ENCODE assay signal across 8 mouse cellular contexts in the genomic region with DNA sequence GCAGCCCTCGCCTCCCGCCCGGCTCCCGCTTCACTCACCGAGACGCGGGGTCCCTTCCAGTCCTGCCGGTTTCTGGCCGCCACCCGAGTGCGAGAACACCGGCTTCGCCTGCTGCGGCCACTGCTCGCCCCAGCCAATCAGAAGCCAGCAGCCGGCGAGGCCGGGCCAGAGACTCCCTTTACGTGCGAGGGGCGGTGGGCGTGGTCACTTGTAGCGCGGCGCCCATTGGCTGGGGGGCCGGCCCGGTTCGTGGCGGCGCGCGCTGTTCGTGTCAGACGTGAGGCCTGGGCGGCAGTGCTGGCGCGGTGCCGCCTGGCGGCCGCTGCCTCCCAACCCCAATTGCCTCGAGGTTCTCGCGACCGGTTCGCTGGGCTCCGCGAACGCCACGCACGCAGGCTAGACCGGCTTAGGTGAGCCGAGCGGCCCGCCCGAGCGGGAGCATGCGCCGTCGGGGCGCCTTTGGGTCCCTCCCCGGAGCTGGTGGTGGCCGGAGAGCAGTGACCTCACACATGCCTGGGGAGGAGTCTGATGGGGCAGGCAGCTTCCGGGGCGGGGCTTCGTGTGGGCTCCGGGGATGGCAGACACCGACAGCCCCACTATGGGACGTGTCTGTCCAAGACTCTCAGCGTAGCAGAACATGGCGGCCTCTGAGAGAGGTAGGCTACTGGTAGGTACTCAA. TPM values are rescaled to one million over a fixed set of nuclear protein-coding genes. Genes with fewer than 3 reads are reported as not detected.
DNase-seq lines count a peak whose midpoint lies in the region; ATAC-seq lines count a peak whose summit lies in the region.

No protein-coding gene starts in this region.

- peak overlapping the region; percentile 98 for H3K27ac ChIP-seq in heart, embryonic 12.5 days (ENCODE audit: poor library complexity, severe bottlenecking)
- H3K27ac ChIP-seq in liver, embryonic 12.5 days, result peak overlapping the region; percentile 97
- peak overlapping the region; percentile 99 for H3K27ac ChIP-seq in stomach, embryonic 15.5 days

- peak; percentile 98 for DNase-seq in CD4-positive helper T cell, adult 2 months (ENCODE audit: low read depth, low spot score)
- DNase-seq in brain, embryonic 18.5 days (ENCODE audit: low read depth, low spot score), result peak; percentile 88
- DNase-seq in kidney, postnatal 10 days, result peak; percentile 99
- peak; percentile 98 for DNase-seq in natural killer cell, adult 2 months (ENCODE audit: low spot score in 2 of 2)

- no peaks in the 10 kb centered on the region for H3K27me3 ChIP-seq in heart, embryonic 12.5 days (replicated peaks)
- no peaks in the 10 kb centered on the region for H3K27me3 ChIP-seq in liver, embryonic 12.5 days (replicated peaks)
- H3K27me3 ChIP-seq in stomach, embryonic 15.5 days (replicated peaks), result no peaks in the 10 kb centered on the region

- peak; percentile 92 for ATAC-seq in erythroid progenitor cell, adult 5-6 weeks (replicated peaks; ENCODE audit: low FRiP score, poor library complexity, severe bottlenecking)
- ATAC-seq in heart, embryonic 12.5 days (ENCODE audit: insufficient number of reproducible peaks, low FRiP score), result peak; percentile 99
- ATAC-seq in liver, embryonic 12.5 days, result peak; percentile 96
- ATAC-seq in stomach, embryonic 15.5 days (ENCODE audit: insufficient read depth, low FRiP score, low read depth), result peak; percentile 97

- H3K4me1 ChIP-seq in heart, embryonic 12.5 days (replicated peaks), result 0 out of 2 replicates have a peak, but pooled peaks cover 4% of the 10 kb centered on the region
- peaks cover 40% of the 10 kb centered on the region for H3K4me1 ChIP-seq in liver, embryonic 12.5 days
- 0 out of 2 replicates have a peak, but pooled peaks cover 5% of the 10 kb centered on the region for H3K4me1 ChIP-seq in stomach, embryonic 15.5 days

- H3K4me2 ChIP-seq in heart, embryonic 12.5 days, result peak overlapping the region; percentile 85
- H3K4me2 ChIP-seq in liver, embryonic 12.5 days, result peak overlapping the region; percentile 93
- peak overlapping the region; percentile 71 for H3K4me2 ChIP-seq in stomach, embryonic 15.5 days

- H3K4me3 ChIP-seq in heart, embryonic 12.5 days, result peak overlapping the region; percentile 76
- peak overlapping the region; percentile 88 for H3K4me3 ChIP-seq in liver, embryonic 12.5 days
- peak overlapping the region; percentile 78 for H3K4me3 ChIP-seq in stomach, embryonic 15.5 days (replicated peaks)

- under 1% methylated on average over 70 of the region's 70 CpGs for WGBS in heart, embryonic 12.5 days
- WGBS in liver, embryonic 12.5 days (ENCODE audit: insufficient replicate concordance), result 1% methylated on average over 69 of the region's 70 CpGs
- whole genome bisulfite sequencing in stomach, embryonic 15.5 days, result under 1% methylated on average over 66 of the region's 70 CpGs

- no peaks in the 10 kb centered on the region for H3K9me3 ChIP-seq in heart, embryonic 12.5 days (replicated peaks)
- H3K9me3 ChIP-seq in liver, embryonic 12.5 days (replicated peaks), result no peaks in the 10 kb centered on the region
- no peaks in the 10 kb centered on the region for H3K9me3 ChIP-seq in stomach, embryonic 15.5 days

- H3K9ac ChIP-seq in heart, embryonic 12.5 days, result peak overlapping the region; percentile 90
- peak overlapping the region; percentile 94 for H3K9ac ChIP-seq in liver, embryonic 12.5 days
- H3K9ac ChIP-seq in stomach, embryonic 15.5 days, result peak overlapping the region; percentile 75

- peaks cover 11% of the 10 kb centered on the region for H3K36me3 ChIP-seq in heart, embryonic 12.5 days
- peaks cover 11% of the 10 kb centered on the region; the same call in 1 of the 2 replicates for H3K36me3 ChIP-seq in liver, embryonic 12.5 days
- 0 out of 2 replicates have a peak, but pooled peaks cover 4% of the 10 kb centered on the region for H3K36me3 ChIP-seq in stomach, embryonic 15.5 days

RNA-seq across cellular contexts. Expression of gene Higd1a, which starts 0.5 kb away (rescaled TPM):
- 23.4 and 24.3 TPM in 2 replicates for total RNA-seq in erythroid progenitor cell, adult 5-6 weeks (2015; ENCODE audit: low replicate concordance)
- total RNA-seq in erythroid progenitor cell, adult 5-6 weeks (2017; ENCODE audit: low replicate concordance), result 11.7 and 19.4 TPM in 2 replicates
- polyA plus RNA-seq in heart, embryonic 12.5 days (2016; fragmentation: Nextera tagmentation; extraction: Ambion mirVana), result 237 and 257 TPM in 2 replicates
- 135 and 145 TPM in 2 replicates for polyA plus RNA-seq in liver, embryonic 12.5 days (2016; fragmentation: Nextera tagmentation; extraction: Ambion mirVana)
- 241 and 244 TPM in 2 replicates for polyA plus RNA-seq in stomach, embryonic 15.5 days (2015; fragmentation: Nextera tagmentation; extraction: Ambion mirVana)

RNA-seq across cellular contexts. Expression of gene Ccdc13, which starts 18.4 kb away (rescaled TPM):
- total RNA-seq in erythroid progenitor cell, adult 5-6 weeks (2015; ENCODE audit: low replicate concordance), result not detected in 2 replicates
- total RNA-seq in erythroid progenitor cell, adult 5-6 weeks (2017; ENCODE audit: low replicate concordance), result not detected in 2 replicates
- polyA plus RNA-seq in heart, embryonic 12.5 days (2016; fragmentation: Nextera tagmentation; extraction: Ambion mirVana), result 0.08 TPM in 1 of 2 replicates, not detected in the other
- not detected in 2 replicates for polyA plus RNA-seq in liver, embryonic 12.5 days (2016; fragmentation: Nextera tagmentation; extraction: Ambion mirVana)
- 0.46 and 0.77 TPM in 2 replicates for polyA plus RNA-seq in stomach, embryonic 15.5 days (2015; fragmentation: Nextera tagmentation; extraction: Ambion mirVana)

RNA-seq across cellular contexts. Expression of gene Ackr2, which starts 40.5 kb away (rescaled TPM):
- total RNA-seq in erythroid progenitor cell, adult 5-6 weeks (2015; ENCODE audit: low replicate concordance), result not detected in 2 replicates
- not detected in 2 replicates for total RNA-seq in erythroid progenitor cell, adult 5-6 weeks (2017; ENCODE audit: low replicate concordance)
- polyA plus RNA-seq in heart, embryonic 12.5 days (2016; fragmentation: Nextera tagmentation; extraction: Ambion mirVana), result 0.09 and 0.32 TPM in 2 replicates
- polyA plus RNA-seq in liver, embryonic 12.5 days (2016; fragmentation: Nextera tagmentation; extraction: Ambion mirVana), result 0.16 and 0.19 TPM in 2 replicates
- polyA plus RNA-seq in stomach, embryonic 15.5 days (2015; fragmentation: Nextera tagmentation; extraction: Ambion mirVana), result 0.45 and 0.48 TPM in 2 replicates

RNA-seq across cellular contexts. Expression of gene Cyp8b1, which starts 58.5 kb away (rescaled TPM):
- not detected in 2 replicates for total RNA-seq in erythroid progenitor cell, adult 5-6 weeks (2015; ENCODE audit: low replicate concordance)
- total RNA-seq in erythroid progenitor cell, adult 5-6 weeks (2017; ENCODE audit: low replicate concordance), result not detected in 2 replicates
- polyA plus RNA-seq in heart, embryonic 12.5 days (2016; fragmentation: Nextera tagmentation; extraction: Ambion mirVana), result not detected in 2 replicates
- 0.22 and 0.27 TPM in 2 replicates for polyA plus RNA-seq in liver, embryonic 12.5 days (2016; fragmentation: Nextera tagmentation; extraction: Ambion mirVana)
- polyA plus RNA-seq in stomach, embryonic 15.5 days (2015; fragmentation: Nextera tagmentation; extraction: Ambion mirVana), result 0.15 and 0.35 TPM in 2 replicates

Comparison
In these comparisons a context has a peak if more than half of its experiments do, and no peak if none do; other contexts are left out.
1. Peak in every context shown above with its lines: DNase-seq, ATAC-seq, H3K4me3 ChIP-seq and H3K27ac ChIP-seq.